Comparison of ENCODE assay signal across 9 mouse cellular contexts in the genomic region with DNA sequence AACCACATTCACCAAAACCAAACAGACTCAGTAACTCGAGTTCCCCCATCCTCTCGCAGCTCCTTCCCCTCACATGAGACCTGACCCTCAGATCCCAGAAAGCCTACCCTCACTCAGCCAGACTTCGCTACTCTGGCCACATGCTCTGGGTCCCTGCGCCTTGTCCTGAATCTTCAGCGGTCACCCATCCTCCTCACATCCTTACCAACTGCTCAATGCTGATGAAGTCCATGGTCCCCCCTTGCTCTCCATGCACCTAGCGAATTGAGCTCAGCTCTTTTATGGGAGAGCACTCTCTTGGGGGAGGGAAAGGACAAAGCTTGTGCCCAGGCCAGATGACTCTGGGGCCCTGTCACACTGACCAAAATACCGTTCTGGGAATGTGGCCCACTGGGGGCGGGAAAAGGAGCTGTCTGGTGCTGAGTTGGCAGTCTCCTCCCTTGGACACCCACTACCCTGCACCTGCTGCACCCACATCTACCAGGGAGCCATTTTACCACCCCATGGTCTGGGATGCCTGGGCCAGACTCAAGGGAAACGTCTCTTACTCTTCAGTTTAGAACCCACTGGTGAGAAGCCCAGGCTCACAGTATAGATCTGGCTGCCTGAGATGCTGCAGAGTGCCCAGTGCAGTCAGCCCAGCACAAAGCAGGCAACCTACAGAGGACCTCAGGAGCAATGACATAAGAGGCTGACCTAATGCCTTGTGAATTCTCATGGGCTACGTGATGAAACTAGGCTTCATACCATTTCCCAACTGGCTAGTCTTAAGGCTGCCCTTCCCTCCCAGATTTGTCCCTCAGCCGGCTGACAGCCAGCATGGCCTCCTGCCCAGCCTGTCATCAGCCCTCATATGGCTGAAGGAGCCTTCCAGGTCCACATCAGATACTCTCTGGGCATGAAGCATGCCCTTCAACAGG. TPM values are rescaled to one million over a fixed set of nuclear protein-coding genes. Genes with fewer than 3 reads are reported as not detected.
DNase-seq lines count a peak whose midpoint lies in the region; ATAC-seq lines count a peak whose summit lies in the region.
"Had no signal": no experiment of that assay in that cellular context is flagged by ENCODE, and none has a peak within 500 bp of the region (broad histone marks: within the 10 kb centered on the region; RNA-seq: fewer than 3 reads in every experiment).

No protein-coding gene starts in this region.

- H3K27me3 ChIP-seq in embryonic facial prominence, embryonic 10.5 days (replicated peaks; ENCODE audit: low read depth, poor library complexity, severe bottlenecking), result no peaks in the 10 kb centered on the region
- H3K27me3 ChIP-seq in forebrain, embryonic 14.5 days (replicated peaks; ENCODE audit: control insufficient read depth, insufficient read depth, low read length), result no peaks in the 10 kb centered on the region

- no peak overlapping the region for H3K27ac ChIP-seq in embryonic facial prominence, embryonic 10.5 days (replicated peaks)
- no peak overlapping the region for H3K27ac ChIP-seq in forebrain, embryonic 14.5 days (ENCODE audit: low read depth, low read length)

- H3K4me1 ChIP-seq in embryonic facial prominence, embryonic 10.5 days, result peaks cover 30% of the 10 kb centered on the region
- no peaks in the 10 kb centered on the region for H3K4me1 ChIP-seq in forebrain, embryonic 14.5 days (ENCODE audit: control insufficient read depth, insufficient read depth, low read length)

- H3K9ac ChIP-seq in forebrain, embryonic 14.5 days (ENCODE audit: low read length), result no peak overlapping the region

- H3K4me2 ChIP-seq in forebrain, embryonic 14.5 days (ENCODE audit: low read length), result no peak overlapping the region

- no peaks in the 10 kb centered on the region for H3K9me3 ChIP-seq in embryonic facial prominence, embryonic 10.5 days
- H3K9me3 ChIP-seq in forebrain, embryonic 14.5 days (replicated peaks; ENCODE audit: control insufficient read depth, low read length), result no peaks in the 10 kb centered on the region

- ATAC-seq in forebrain, embryonic 14.5 days, result no peak

- DNase-seq in Muller cell, postnatal 12 days (ENCODE audit: inconsistent ontology term), result peak; percentile 63
- DNase-seq in adipocyte (ENCODE audit: low spot score), result peak; percentile 91
- peak; percentile 84 to 90 for DNase-seq in gastrocnemius, adult 8-10 months (ENCODE audit: low spot score in 2 of 2)
- DNase-seq in heart, postnatal 10 days, result peak; percentile 89 to 91
- DNase-seq in embryonic facial prominence, embryonic 10.5 days (ENCODE audit: low spot score), result no peak
- no peak for DNase-seq in forebrain, embryonic 14.5 days (ENCODE audit: low spot score)
- DNase-seq in layer of hippocampus, adult 9-11 months, result no peak

- intact Hi-C loops in heart, postnatal 10 days (cut with DNase I), result no loop called here

- no peak overlapping the region for H3K4me3 ChIP-seq in embryonic facial prominence, embryonic 10.5 days
- H3K4me3 ChIP-seq in forebrain, embryonic 14.5 days (ENCODE audit: low read depth, low read length), result no peak overlapping the region

- WGBS in embryonic facial prominence, embryonic 10.5 days, result 86% methylated on average over 11 of the region's 11 CpGs
- 87% methylated on average over 11 of the region's 11 CpGs for WGBS in forebrain, embryonic 14.5 days

- H3K36me3 ChIP-seq in embryonic facial prominence, embryonic 10.5 days (replicated peaks), result peaks cover 41% of the 10 kb centered on the region
- H3K36me3 ChIP-seq in forebrain, embryonic 14.5 days (ENCODE audit: control insufficient read depth, insufficient read depth, low read length), result peaks cover 21% of the 10 kb centered on the region

RNA-seq across cellular contexts. Expression of a gene that starts 0.9 kb away (rescaled TPM):
- total RNA-seq in gastrocnemius, adult 8-10 months (2022), result 1,000 to 10,000 TPM; 2,275 to 3,003 (median 2,494) TPM
- total RNA-seq in heart, postnatal 10 days (2021), result 100 to 1,000 TPM; 189 to 244 TPM
- 15.5 and 16.6 TPM in 2 replicates for polyA plus RNA-seq in embryonic facial prominence, embryonic 10.5 days (2016; fragmentation: Nextera tagmentation; extraction: Ambion mirVana)
- 3.8 and 5.2 TPM in 2 replicates for polyA plus RNA-seq in forebrain, embryonic 14.5 days (2014; fragmentation: Nextera tagmentation; extraction: Ambion mirVana)

RNA-seq across cellular contexts. Expression of a gene that starts 3.5 kb away (rescaled TPM):
- 1,000 to 10,000 TPM in 3 of 4 experiments, 100 to 1,000 TPM in 1; 926 to 1,454 (median 1,403) TPM for total RNA-seq in gastrocnemius, adult 8-10 months (2022)
- 100 to 1,000 TPM in 1 of 2 experiments, 10 to 100 TPM in 1; 90.6 to 123 TPM for total RNA-seq in heart, postnatal 10 days (2021)
- polyA plus RNA-seq in embryonic facial prominence, embryonic 10.5 days (2016; fragmentation: Nextera tagmentation; extraction: Ambion mirVana), result 0.54 TPM in 1 of 2 replicates, not detected in the other
- polyA plus RNA-seq in forebrain, embryonic 14.5 days (2014; fragmentation: Nextera tagmentation; extraction: Ambion mirVana), result 0.22 TPM in 1 of 2 replicates, not detected in the other
- polyA plus RNA-seq: large intestine, adult 2 months; liver, embryonic 16.5 days had no signal

RNA-seq across cellular contexts. Expression of a gene that starts 11.5 kb away (rescaled TPM):
- 1 to 10 TPM; 6.3 to 9.7 (median 9.4) TPM for total RNA-seq in gastrocnemius, adult 8-10 months (2022)
- total RNA-seq in heart, postnatal 10 days (2021), result 10 to 100 TPM; 12.9 to 14.1 TPM
- polyA plus RNA-seq in embryonic facial prominence, embryonic 10.5 days (2016; fragmentation: Nextera tagmentation; extraction: Ambion mirVana), result 18.9 and 20.3 TPM in 2 replicates
- polyA plus RNA-seq in forebrain, embryonic 14.5 days (2014; fragmentation: Nextera tagmentation; extraction: Ambion mirVana), result 15.4 and 15.7 TPM in 2 replicates

RNA-seq across cellular contexts. Expression of a gene that starts 22.4 kb away (rescaled TPM):
- total RNA-seq in gastrocnemius, adult 8-10 months (2022), result 1 to 10 TPM; 2.7 to 5.2 (median 4.6) TPM
- 10 to 100 TPM; 24.4 to 25.0 TPM for total RNA-seq in heart, postnatal 10 days (2021)
- polyA plus RNA-seq in embryonic facial prominence, embryonic 10.5 days (2016; fragmentation: Nextera tagmentation; extraction: Ambion mirVana), result 24.9 and 25.9 TPM in 2 replicates
- polyA plus RNA-seq in forebrain, embryonic 14.5 days (2014; fragmentation: Nextera tagmentation; extraction: Ambion mirVana), result 5.9 and 6.9 TPM in 2 replicates

RNA-seq across cellular contexts. Expression of a gene that starts 24.1 kb away (rescaled TPM):
- 10 to 100 TPM in 3 of 4 experiments, 1 to 10 TPM in 1; 8.9 to 12.8 (median 11.3) TPM for total RNA-seq in gastrocnemius, adult 8-10 months (2022)
- 10 to 100 TPM; 15.3 to 18.3 TPM for total RNA-seq in heart, postnatal 10 days (2021)
- polyA plus RNA-seq in embryonic facial prominence, embryonic 10.5 days (2016; fragmentation: Nextera tagmentation; extraction: Ambion mirVana), result 3.5 and 3.6 TPM in 2 replicates
- 5.2 and 5.9 TPM in 2 replicates for polyA plus RNA-seq in forebrain, embryonic 14.5 days (2014; fragmentation: Nextera tagmentation; extraction: Ambion mirVana)

Comparison
In these comparisons a context has a peak if more than half of its experiments do, and no peak if none do; other contexts are left out.
1. DNase-seq: peak in Muller cell, postnatal 12 days (single experiment), adipocyte (single experiment), gastrocnemius, adult 8-10 months (2 of 2) and heart, postnatal 10 days (2 of 2); none in embryonic facial prominence, embryonic 10.5 days (single experiment), forebrain, embryonic 14.5 days (single experiment) and layer of hippocampus, adult 9-11 months (single experiment).
2. RNA of a gene that starts 0.9 kb away (total RNA-seq): 2,275 to 3,003 TPM in gastrocnemius, adult 8-10 months; 189 to 244 TPM in heart, postnatal 10 days; every median in the first group is over 4 times any median in the second.
3. RNA of a gene that starts 3.5 kb away (total RNA-seq): 926 to 1,454 TPM in gastrocnemius, adult 8-10 months; 90.6 to 123 TPM in heart, postnatal 10 days; every median in the first group is over 4 times any median in the second.